Mouse (Mus musculus): ENCODE measurements around the gene Aqp8. TPM values are rescaled to one million over a fixed set of nuclear protein-coding genes. Genes with fewer than 3 reads are reported as not detected.

Aqp8 gene
- total RNA-seq, 1 experiment from 2014 or later, result not detected

GRCm38 (mm10) chr7:123467961-123468360 lies 5.9 kb downstream of the Aqp8 start:
- no peak for ATAC-seq (replicated peaks; ENCODE audit: low read depth, poor library complexity, severe bottlenecking)

- ATAC-seq (replicated peaks; ENCODE audit: low read depth, poor library complexity, severe bottlenecking), result no peak
Measured at GRCm38 (mm10) chr7:123487703-123488102, 25.6 kb downstream of the Aqp8 start.

GRCm38 (mm10) chr7:123499481-123500238 lies 37.6 kb downstream of the Aqp8 start:
- no peak for ATAC-seq (replicated peaks; ENCODE audit: low read depth, poor library complexity, severe bottlenecking)

- ATAC-seq (replicated peaks; ENCODE audit: low read depth, poor library complexity, severe bottlenecking), result peak; percentile 72
Measured at GRCm38 (mm10) chr7:123500239-123501219, 38.4 kb downstream of the Aqp8 start, which contains the start of gene Zkscan2. Gene Zkscan2 (minus strand): TSS chr7:123500449.

- 0 out of 2 replicates have a peak, but pooled peaks have one; percentile 29 for ATAC-seq (replicated peaks; ENCODE audit: low read depth, poor library complexity, severe bottlenecking)
Measured at GRCm38 (mm10) chr7:123503358-123503757, 41.3 kb downstream of the Aqp8 start.

GRCm38 (mm10) chr7:123507946-123508345 lies 45.9 kb downstream of the Aqp8 start:
- no peak for ATAC-seq (replicated peaks; ENCODE audit: low read depth, poor library complexity, severe bottlenecking)

Other genes starting within 250 kb of the Aqp8 start
- 0.46 TPM in 1 of 2 replicates, not detected in the other for gene Slc5a11, start 247.5 kb upstream of the Aqp8 start, total RNA-seq (2017)
- gene Lcmt1, start 92.5 kb upstream of the Aqp8 start, total RNA-seq (2017), result 36.4 and 45.7 TPM in 2 replicates
- gene Arhgap17, start 92.4 kb upstream of the Aqp8 start, total RNA-seq (2017), result 22.2 and 43.3 TPM in 2 replicates
- not detected in 2 replicates for gene Zkscan2, start 38.2 kb downstream of the Aqp8 start, total RNA-seq (2017)

Data from common myeloid progenitor, adult 5-6 weeks (primary cell).